Mouse (Mus musculus) brain, embryonic 14.5 days (tissue): Measurements from ENCODE around the gene Selenoo.

ENCODE experiments used
- CTCF ChIP-seq: fragments of 200-500 bp; IDR thresholded peaks from 2 replicates; pipeline ENCODE4 v1.5.1; 2012; ENCODE audit warnings: inconsistent platforms, mild to moderate bottlenecking, moderate library complexity, borderline replicate concordance; ENCODE audit not compliant: insufficient read depth, insufficient read length; ENCODE audit errors: extremely low read depth
- POLR2A ChIP-seq: fragments of 200-500 bp; IDR thresholded peaks from 2 replicates; pipeline ENCODE4 v1.6.1; 2012; ENCODE audit warnings: mild to moderate bottlenecking, inconsistent platforms, borderline replicate concordance; ENCODE audit not compliant: poor library complexity, insufficient read depth, insufficient read length, severe bottlenecking; ENCODE audit errors: extremely low read depth

GRCm38 (mm10) chr15:89089248-89090051 is 566 bp downstream of the Selenoo start:
- TF ChIP-seq POLR2A (no peak), CTCF (no peak)
